Mouse (Mus musculus): ENCODE data around the gene Ezr. TPM values are rescaled to one million over a fixed set of nuclear protein-coding genes. Genes with fewer than 3 reads are reported as not detected.

Ezr gene
- total RNA-seq (2021): 10 to 100 TPM; 23.8 to 39.2 TPM

GRCm38 (mm10) chr17:6782611-6783005 lies at the start of gene Ezr:
Gene Ezr, minus strand, starts transcription at chr17:6782784.
- intact Hi-C loops (cut with DNase I): no loop called here
- peak; percentile 46 to 89 for DNase-seq (ENCODE audit: extremely low spot score in 1 of 2, low spot score in 2 of 2)

GRCm38 (mm10) chr17:6830004-6830592 lies 47.5 kb upstream of the Ezr start:
- intact Hi-C loops (cut with DNase I): no loop called here

GRCm38 (mm10) chr17:6828531-6829150 lies 46.1 kb upstream of the Ezr start:
- DNase-seq (ENCODE audit: extremely low spot score in 1 of 2, low spot score in 2 of 2): no peak
- intact Hi-C loops (cut with DNase I): no loop called here

More at GRCm38 (mm10) chr17:6830004-6830592, 47.5 kb upstream of the Ezr start:
- no peak for DNase-seq (ENCODE audit: extremely low spot score in 1 of 2, low spot score in 2 of 2)

GRCm38 (mm10) chr17:6827740-6828461 lies 45.3 kb upstream of the Ezr start:
- intact Hi-C loops (cut with DNase I): no loop called here
- DNase-seq (ENCODE audit: extremely low spot score in 1 of 2, low spot score in 2 of 2): peak; percentile 91 to 94

GRCm38 (mm10) chr17:6827159-6827733 lies 44.7 kb upstream of the Ezr start:
- DNase-seq (ENCODE audit: extremely low spot score in 1 of 2, low spot score in 2 of 2): peak in 1 of 2 experiments; percentile 57
- intact Hi-C loops (cut with DNase I): no loop called here

GRCm38 (mm10) chr17:6816796-6817195 lies 34.2 kb upstream of the Ezr start:
- intact Hi-C loops (cut with DNase I): no loop called here
- DNase-seq (ENCODE audit: extremely low spot score in 1 of 2, low spot score in 2 of 2): no peak

- no peak for DNase-seq (ENCODE audit: extremely low spot score in 1 of 2, low spot score in 2 of 2)
- intact Hi-C loops (cut with DNase I): no loop called here
Measured at GRCm38 (mm10) chr17:6816151-6816550, 33.6 kb upstream of the Ezr start.

- DNase-seq (ENCODE audit: extremely low spot score in 1 of 2, low spot score in 2 of 2): no peak
- intact Hi-C loops (cut with DNase I): no loop called here
Measured at GRCm38 (mm10) chr17:6814656-6815055, 32.1 kb upstream of the Ezr start.

- no peak for DNase-seq (ENCODE audit: extremely low spot score in 1 of 2, low spot score in 2 of 2)
- intact Hi-C loops (cut with DNase I): no loop called here
Measured at GRCm38 (mm10) chr17:6812851-6813191, 30.2 kb upstream of the Ezr start.

GRCm38 (mm10) chr17:6811931-6812850 lies 29.6 kb upstream of the Ezr start:
- intact Hi-C loops (cut with DNase I): no loop called here
- DNase-seq (ENCODE audit: extremely low spot score in 1 of 2, low spot score in 2 of 2): no peak

GRCm38 (mm10) chr17:6809331-6809730 lies 26.7 kb upstream of the Ezr start:
- intact Hi-C loops (cut with DNase I): no loop called here
- no peak for DNase-seq (ENCODE audit: extremely low spot score in 1 of 2, low spot score in 2 of 2)

GRCm38 (mm10) chr17:6808521-6809165 lies 26.1 kb upstream of the Ezr start:
- intact Hi-C loops (cut with DNase I): no loop called here
- DNase-seq (ENCODE audit: extremely low spot score in 1 of 2, low spot score in 2 of 2): peak in 1 of 2 experiments; percentile 27

GRCm38 (mm10) chr17:6807827-6808520 lies 25.4 kb upstream of the Ezr start:
- no peak for DNase-seq (ENCODE audit: extremely low spot score in 1 of 2, low spot score in 2 of 2)
- intact Hi-C loops (cut with DNase I): no loop called here

GRCm38 (mm10) chr17:6804853-6805543 lies 22.4 kb upstream of the Ezr start:
- intact Hi-C loops (cut with DNase I): no loop called here
- DNase-seq (ENCODE audit: extremely low spot score in 1 of 2, low spot score in 2 of 2): no peak

GRCm38 (mm10) chr17:6804111-6804510 lies 21.5 kb upstream of the Ezr start:
- DNase-seq (ENCODE audit: extremely low spot score in 1 of 2, low spot score in 2 of 2): no peak
- intact Hi-C loops (cut with DNase I): no loop called here

GRCm38 (mm10) chr17:6803614-6804013 lies 21.0 kb upstream of the Ezr start:
- intact Hi-C loops (cut with DNase I): no loop called here
- DNase-seq (ENCODE audit: extremely low spot score in 1 of 2, low spot score in 2 of 2): no peak

- DNase-seq (ENCODE audit: extremely low spot score in 1 of 2, low spot score in 2 of 2): no peak
- intact Hi-C loops (cut with DNase I): no loop called here
Measured at GRCm38 (mm10) chr17:6798392-6799061, 15.9 kb upstream of the Ezr start.
